Mouse (Mus musculus): ENCODE results near the gene Plpp6.
A peak's percentile ranks its signal among the peaks of the same experiment; 100 is the strongest.
"Not testable (repeated sequence)": the region's sequence is repeated elsewhere in the genome, so short reads cannot be mapped to it uniquely, and the experiment has no call there.

Plpp6 gene

DNA sequence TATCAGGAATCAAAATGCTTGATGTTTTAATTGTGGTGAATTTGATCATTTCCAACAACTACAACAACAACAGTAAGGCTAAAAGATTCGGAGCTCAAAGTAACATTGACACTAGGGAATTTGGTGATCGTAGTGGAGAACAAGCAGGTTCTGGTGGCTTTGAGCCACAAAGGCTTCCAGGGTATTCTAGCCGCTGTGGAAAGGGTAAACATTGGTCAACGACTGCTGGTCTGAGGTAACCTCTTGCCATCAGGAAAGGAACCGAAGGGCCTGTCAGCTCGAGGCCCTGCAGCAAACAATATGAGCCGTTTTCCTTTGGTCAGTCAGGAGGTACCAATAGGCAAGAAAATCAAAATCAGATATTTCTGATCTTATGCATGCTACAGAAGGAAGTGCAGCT, 18.9 kb downstream of the Plpp6 start:
- DNase-seq (ENCODE audit: low spot score) = no peak

DNA sequence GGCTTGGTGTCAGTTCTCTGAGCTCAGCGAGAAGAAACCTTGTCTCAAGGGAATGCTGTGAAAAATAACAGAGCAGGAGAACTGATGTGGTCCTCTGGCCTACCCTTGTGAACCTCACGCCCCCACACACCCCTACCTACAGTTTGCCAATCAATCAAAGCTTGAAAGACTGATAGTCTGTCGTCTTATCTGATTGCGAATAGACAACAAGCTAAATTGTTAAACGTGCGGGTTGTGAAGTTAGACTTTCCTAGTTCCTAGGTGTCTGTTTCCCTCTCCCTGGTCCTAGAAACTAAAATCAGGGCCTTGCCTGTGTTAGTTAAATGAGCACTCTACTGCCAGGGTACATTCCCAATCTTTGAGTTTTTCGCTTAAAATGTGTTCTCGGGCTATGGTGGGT, 25.8 kb downstream of the Plpp6 start:
- DNase-seq (ENCODE audit: low spot score) = no peak

DNA sequence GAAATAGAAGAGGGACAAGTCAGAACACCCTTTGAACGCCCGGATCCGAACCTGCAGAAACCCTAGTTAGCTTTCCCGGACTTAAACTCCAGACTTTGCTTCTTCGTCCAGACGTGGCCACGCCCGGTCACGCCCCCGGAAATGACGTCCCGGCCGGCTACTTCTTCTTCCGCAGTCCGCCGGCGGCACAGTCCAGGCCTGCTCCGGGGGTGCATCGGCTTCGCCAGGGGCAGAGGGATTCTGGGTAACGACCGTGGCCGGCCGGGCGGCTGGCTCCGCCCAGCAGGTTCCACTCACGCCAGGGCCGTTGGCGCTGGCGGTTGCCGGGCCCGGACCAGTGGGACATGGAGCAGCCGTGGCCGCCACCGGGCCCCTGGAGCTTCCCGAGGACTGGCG, 26.4 kb downstream of the Plpp6 start, which contains the start of gene Cdc37l1:
Cdc37l1 (plus strand) TSS at position 159 of the 396 bp plus-strand sequence.
- peak; percentile 95 for DNase-seq (ENCODE audit: low spot score)

DNA sequence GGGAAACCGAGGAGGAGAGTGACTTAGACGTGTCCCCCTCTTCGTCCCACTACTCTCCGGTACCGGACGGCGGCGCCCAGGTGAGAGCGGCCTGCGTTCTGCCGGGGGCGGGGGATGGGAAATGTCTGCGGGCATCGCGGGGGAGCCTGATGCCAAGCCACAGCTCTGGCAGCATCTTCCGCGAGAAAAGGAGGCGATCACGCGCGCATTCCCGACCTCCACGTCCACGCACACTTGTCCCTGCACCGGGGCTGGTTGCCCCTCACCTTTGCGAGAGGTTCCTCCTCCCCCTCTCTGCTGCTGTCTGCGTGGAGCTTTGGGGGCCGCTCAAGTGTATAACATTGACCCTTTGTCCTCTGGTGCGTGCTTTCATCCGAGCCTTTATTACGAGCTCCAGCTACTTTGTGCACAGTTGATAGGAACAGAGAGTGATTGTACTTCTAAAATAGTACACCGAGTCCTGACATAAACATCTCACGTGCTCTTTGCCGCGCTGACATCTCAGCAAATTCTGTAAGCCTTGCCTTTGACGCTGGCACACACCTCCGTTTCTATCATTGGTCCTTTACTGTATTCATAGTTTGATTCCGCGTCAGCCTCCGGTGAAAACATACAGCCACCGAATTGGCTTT, 27.0 kb downstream of the Plpp6 start:
- no peak for DNase-seq (ENCODE audit: low spot score)

DNA sequence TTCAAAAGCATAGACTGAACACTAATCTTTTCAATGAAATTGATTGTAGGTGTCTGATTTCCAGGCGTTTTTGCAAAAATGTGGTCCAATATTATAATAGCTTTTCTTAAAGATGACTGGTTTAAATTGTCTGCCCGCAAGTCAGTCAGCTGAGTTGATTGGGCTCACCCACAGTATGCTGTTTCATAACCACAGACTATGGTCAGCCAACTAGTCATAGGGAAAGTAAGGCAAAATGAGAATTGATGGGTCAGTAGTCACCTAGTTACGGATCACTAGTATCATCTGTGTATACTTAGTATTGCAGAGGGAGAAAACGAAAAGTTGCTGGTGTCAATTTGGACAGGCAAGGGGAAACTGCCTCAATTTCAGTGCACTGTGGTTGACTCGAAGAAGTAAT, 27.6 kb downstream of the Plpp6 start:
- DNase-seq (ENCODE audit: low spot score) = no peak

GRCm38 (mm10) chr19:28994870-28995269, 31.1 kb downstream of the Plpp6 start:
- no peak for DNase-seq (ENCODE audit: low spot score)

GRCm38 (mm10) chr19:28995366-28995765, 31.6 kb downstream of the Plpp6 start:
- DNase-seq (ENCODE audit: low spot score) = no peak

GRCm38 (mm10) chr19:28997976-28998630, 34.4 kb downstream of the Plpp6 start:
- DNase-seq (ENCODE audit: low spot score) = no peak

- DNase-seq (ENCODE audit: low spot score) = not testable (repeated sequence)
Observed at GRCm38 (mm10) chr19:29000321-29000720, 36.6 kb downstream of the Plpp6 start.

DNA sequence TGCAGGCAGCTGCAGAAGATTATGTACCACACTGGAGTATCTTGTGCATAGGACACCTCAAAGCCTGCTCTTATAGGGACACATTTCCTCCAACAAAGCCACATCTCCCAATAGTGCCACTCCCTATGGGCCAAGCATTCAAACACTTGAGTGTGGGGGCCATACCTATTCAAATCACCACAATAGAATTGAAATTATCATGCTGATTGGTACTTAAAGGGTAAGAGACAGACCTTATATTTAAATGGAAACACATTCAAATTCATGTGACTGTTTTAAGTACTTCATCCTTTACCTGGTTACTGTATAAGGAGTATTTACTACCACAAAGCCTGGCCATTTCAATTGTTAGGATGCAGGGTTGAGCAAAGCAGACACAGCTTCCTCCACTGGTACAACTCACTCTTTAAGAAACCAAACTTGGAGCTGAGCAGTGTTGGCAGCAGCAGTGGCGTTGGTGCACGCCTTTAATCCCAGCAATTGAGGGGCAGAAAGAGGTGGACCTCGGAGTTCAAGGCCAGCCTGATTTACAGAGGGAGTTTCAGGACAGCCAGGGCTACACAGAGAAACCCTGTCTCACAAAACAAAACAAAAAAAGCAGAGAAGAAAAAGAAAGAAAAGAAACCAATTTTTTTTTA, 44.4 kb downstream of the Plpp6 start:
- DNase-seq (ENCODE audit: low spot score) = no peak

DNA sequence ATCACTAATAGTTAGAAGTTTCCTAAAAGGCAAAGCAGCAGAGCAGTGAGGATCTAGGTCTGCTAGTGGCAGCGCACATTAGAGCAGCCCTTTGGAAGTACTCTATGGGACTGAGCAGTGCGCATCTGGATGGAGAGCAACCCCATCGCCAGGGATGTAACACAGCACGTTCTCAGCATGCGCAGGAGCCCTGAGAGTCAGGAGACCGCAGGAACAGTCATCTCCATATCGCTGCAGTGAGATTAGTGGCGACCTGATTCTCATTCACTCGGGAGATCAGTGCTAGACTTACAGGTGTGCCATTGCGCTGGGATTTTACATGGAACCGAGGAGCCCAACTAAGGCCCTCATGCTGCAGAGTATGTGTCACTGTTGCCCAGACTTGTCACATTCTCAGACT, 45.3 kb downstream of the Plpp6 start:
- DNase-seq (ENCODE audit: low spot score) = no peak

- DNase-seq (ENCODE audit: low spot score) = no peak
Observed at GRCm38 (mm10) chr19:29011355-29011990, 47.7 kb downstream of the Plpp6 start.

DNA sequence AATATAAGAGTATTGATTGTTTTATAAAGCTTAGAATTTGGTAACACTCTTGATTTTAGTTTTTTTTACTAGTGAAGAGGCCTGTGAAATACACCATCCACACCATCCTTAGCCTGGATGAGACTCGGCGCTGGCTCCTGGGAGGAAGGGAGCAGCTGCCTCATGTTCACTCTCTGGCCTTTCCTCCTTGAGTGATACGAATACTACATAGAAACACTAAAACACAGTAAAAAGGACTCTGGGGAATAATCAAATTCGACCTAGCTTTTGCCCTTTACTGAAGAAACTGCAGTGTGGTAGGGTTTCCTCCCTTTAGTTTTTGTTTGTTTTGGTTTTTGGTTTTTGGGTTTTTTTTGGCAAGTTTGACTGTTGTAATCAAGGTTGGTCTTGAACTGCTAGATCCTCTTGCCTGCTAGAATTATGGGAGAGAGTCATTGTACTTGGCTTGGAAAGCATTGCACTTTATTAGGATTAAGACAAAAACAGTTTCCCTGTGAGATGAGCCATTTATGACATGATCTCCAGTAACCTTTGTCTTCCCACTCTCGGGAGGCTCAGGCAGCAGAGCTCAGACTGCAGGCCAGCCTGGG, 50.8 kb downstream of the Plpp6 start:
- no peak for DNase-seq (ENCODE audit: low spot score)

- DNase-seq (ENCODE audit: low spot score) = no peak
Observed at GRCm38 (mm10) chr19:29015410-29016203, 51.9 kb downstream of the Plpp6 start.

DNA sequence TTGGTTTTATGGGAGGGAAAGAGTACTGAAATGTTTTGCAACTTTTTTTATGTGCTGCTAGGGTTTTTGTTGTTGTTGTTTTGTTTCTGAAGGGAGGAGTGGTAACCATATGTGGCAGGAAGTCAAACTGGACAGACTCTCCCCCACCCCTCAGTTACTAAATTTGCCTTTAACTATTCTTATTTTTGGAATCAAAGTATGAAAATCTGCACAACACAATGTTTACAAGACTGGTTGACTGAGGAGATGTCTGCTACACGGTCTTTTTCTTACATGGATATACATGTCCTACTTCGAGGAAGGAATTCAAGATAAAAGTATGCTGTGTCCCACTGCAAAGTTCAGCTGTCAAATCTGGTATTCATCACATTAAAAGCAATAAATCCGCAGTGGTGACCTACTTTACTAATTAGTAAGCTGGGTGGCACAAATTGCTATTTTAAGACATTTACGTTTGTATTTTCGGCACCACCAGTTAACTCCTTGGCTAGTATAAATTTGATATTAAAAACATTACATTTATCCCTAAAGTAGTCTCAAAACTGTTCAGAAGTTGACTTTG, 52.5 kb downstream of the Plpp6 start:
- DNase-seq (ENCODE audit: low spot score) = no peak

Data from ovary, adult 18-20 months (tissue).